Mouse (Mus musculus) inflammation-experienced regulatory T-cells, adult 6 months (primary cell): ENCODE measurements around the gene Akap10. TPM values are rescaled to one million over a fixed set of nuclear protein-coding genes. Genes with fewer than 3 reads are reported as not detected.

ENCODE experiments used
- polyA plus RNA-seq, 3 experiments: library from polyadenylated mRNA; unstranded; fragments of 100-300 nt; shearing (Covaris generic); gene quantifications; one replicate each; pipeline ENCODE4 v1.2.1; 2017

The Akap10 gene
- polyA plus RNA-seq, 3 experiments from 2014 or later = 20.6 to 26.9 (median 20.9) TPM

Other genes with a start within 250 kb of the Akap10 start
- under 1 TPM; 0.19 to 0.57 (median 0.19) TPM for gene Fam83g, start 246.2 kb downstream of the Akap10 start, polyA plus RNA-seq
- under 1 TPM in 1 of 3 experiments, not detected in 2; 0.38 TPM for gene Slc5a10, start 209.4 kb downstream of the Akap10 start, polyA plus RNA-seq
- gene Prpsap2, start 168.2 kb downstream of the Akap10 start, polyA plus RNA-seq = 10 to 100 TPM; 25.4 to 34.4 (median 31.2) TPM
- 10 to 100 TPM in 2 of 3 experiments, 1 to 10 TPM in 1; 5.7 to 10.2 (median 10.1) TPM for gene Ulk2, start 75.2 kb downstream of the Akap10 start, polyA plus RNA-seq
- 1 to 10 TPM in 2 of 3 experiments, under 1 TPM in 1; 0.87 to 6.0 (median 3.3) TPM for gene Specc1, start 26.5 kb upstream of the Akap10 start, polyA plus RNA-seq